Mouse (Mus musculus): ENCODE measurements around the gene Acp6.
"Not testable (repeated sequence)": the region's sequence is repeated elsewhere in the genome, so short reads cannot be mapped to it uniquely, and the experiment has no call there.

Gene Acp6

GRCm38 (mm10) chr3:97158611-97159508, at the start of gene Acp6:
Acp6 (plus strand) TSS chr3:97158777.
- DNase-seq (ENCODE audit: low spot score in 2 of 2), result peak; percentile 75 to 86

- no peak for DNase-seq (ENCODE audit: low spot score in 2 of 2)
Observed at GRCm38 (mm10) chr3:97117511-97117910, 41.1 kb upstream of the Acp6 start.

GRCm38 (mm10) chr3:97118313-97118712, 40.3 kb upstream of the Acp6 start:
- DNase-seq (ENCODE audit: low spot score in 2 of 2), result no peak

- DNase-seq (ENCODE audit: low spot score in 2 of 2), result no peak
Observed at GRCm38 (mm10) chr3:97124193-97124592, 34.4 kb upstream of the Acp6 start.

- no peak for DNase-seq (ENCODE audit: low spot score in 2 of 2)
Observed at GRCm38 (mm10) chr3:97129410-97129809, 29.2 kb upstream of the Acp6 start.

GRCm38 (mm10) chr3:97137666-97138065, 20.9 kb upstream of the Acp6 start:
- DNase-seq (ENCODE audit: low spot score in 2 of 2), result not testable (repeated sequence)

- no peak for DNase-seq (ENCODE audit: low spot score in 2 of 2)
Observed at GRCm38 (mm10) chr3:97151092-97151491, 7.5 kb upstream of the Acp6 start.

- DNase-seq (ENCODE audit: low spot score in 2 of 2), result no peak
Observed at GRCm38 (mm10) chr3:97156431-97156830, 2.1 kb upstream of the Acp6 start.

- no peak for DNase-seq (ENCODE audit: low spot score in 2 of 2)
Observed at GRCm38 (mm10) chr3:97157308-97157707, 1.3 kb upstream of the Acp6 start.

GRCm38 (mm10) chr3:97157958-97158599, 498 bp upstream of the Acp6 start:
- peak; percentile 70 to 72 for DNase-seq (ENCODE audit: low spot score in 2 of 2)

GRCm38 (mm10) chr3:97159509-97159850, 903 bp downstream of the Acp6 start:
- no peak for DNase-seq (ENCODE audit: low spot score in 2 of 2)

GRCm38 (mm10) chr3:97159986-97160385, 1.4 kb downstream of the Acp6 start:
- DNase-seq (ENCODE audit: low spot score in 2 of 2), result no peak

- DNase-seq (ENCODE audit: low spot score in 2 of 2), result peak in 1 of 2 experiments; percentile 30
Observed at GRCm38 (mm10) chr3:97160908-97161307, 2.3 kb downstream of the Acp6 start.

- no peak for DNase-seq (ENCODE audit: low spot score in 2 of 2)
Observed at GRCm38 (mm10) chr3:97161773-97162172, 3.2 kb downstream of the Acp6 start.

- no peak for DNase-seq (ENCODE audit: low spot score in 2 of 2)
Observed at GRCm38 (mm10) chr3:97164477-97164876, 5.9 kb downstream of the Acp6 start.

GRCm38 (mm10) chr3:97167126-97167525, 8.5 kb downstream of the Acp6 start:
- no peak for DNase-seq (ENCODE audit: low spot score in 2 of 2)

GRCm38 (mm10) chr3:97171531-97171930, 13.0 kb downstream of the Acp6 start:
- DNase-seq (ENCODE audit: low spot score in 2 of 2), result no peak

GRCm38 (mm10) chr3:97172231-97172630, 13.7 kb downstream of the Acp6 start:
- DNase-seq (ENCODE audit: low spot score in 2 of 2), result no peak

- no peak for DNase-seq (ENCODE audit: low spot score in 2 of 2)
Observed at GRCm38 (mm10) chr3:97172632-97173031, 14.1 kb downstream of the Acp6 start.

- no peak for DNase-seq (ENCODE audit: low spot score in 2 of 2)
Observed at GRCm38 (mm10) chr3:97178885-97179284, 20.3 kb downstream of the Acp6 start.

- DNase-seq (ENCODE audit: low spot score in 2 of 2), result no peak
Observed at GRCm38 (mm10) chr3:97180527-97180926, 21.9 kb downstream of the Acp6 start.

- no peak for DNase-seq (ENCODE audit: low spot score in 2 of 2)
Observed at GRCm38 (mm10) chr3:97183810-97184209, 25.2 kb downstream of the Acp6 start.

All from urinary bladder, adult 18-20 months (tissue).